Mouse (Mus musculus): Measurements from ENCODE around the gene Dnajb2.

GRCm38 (mm10) chr1:75227653-75228052, 8.6 kb upstream of the Dnajb2 start:
- TF ChIP-seq CTCF (IDR thresholded peaks at IDR 0.05; ENCODE audit: low read depth) = no peak
- TF ChIP-seq EP300 (IDR thresholded peaks at IDR 0.05; ENCODE audit: low read depth) = no peak

Data from liver, embryonic 14.5 days (tissue).